Mouse (Mus musculus): ENCODE data around the gene Ccdc106. TPM values are rescaled to one million over a fixed set of nuclear protein-coding genes. Genes with fewer than 3 reads are reported as not detected.
A peak's percentile ranks its signal among the peaks of the same experiment; 100 is the strongest.

Ccdc106 gene
- polyA plus RNA-seq, 1 experiment = 42.4 TPM

- Histone ChIP-seq H3K4me1 (ENCODE audit: control insufficient read depth, insufficient read depth, low read length) (no peaks in the 10 kb centered on the region), H3K4me3 (replicated peaks; ENCODE audit: insufficient read depth, low read depth, low read length) (no peak overlapping the region), H3K27me3 (ENCODE audit: control insufficient read depth, insufficient read depth, low read length) (no peaks in the 10 kb centered on the region), H3K27ac (ENCODE audit: insufficient read depth, low read length) (no peak overlapping the region)
- 93% methylated on average over 26 of the region's 26 CpGs for WGBS
- DNase-seq = no peak
- TF ChIP-seq POLR2A (IDR thresholded peaks at IDR 0.05; ENCODE audit: borderline replicate concordance, insufficient read depth, low read length) = no peak
Measured at GRCm38 (mm10) chr7:5008229-5008628, 12.1 kb upstream of the Ccdc106 start.

GRCm38 (mm10) chr7:5012681-5013513 lies 7.5 kb upstream of the Ccdc106 start:
- no peaks in the 10 kb centered on the region for H3K27me3 ChIP-seq (ENCODE audit: control insufficient read depth, insufficient read depth, low read length)
- WGBS = 87% methylated on average over 27 of the region's 27 CpGs
- no peaks in the 10 kb centered on the region for H3K4me1 ChIP-seq (ENCODE audit: control insufficient read depth, insufficient read depth, low read length)
- no peak for TF ChIP-seq POLR2A (IDR thresholded peaks at IDR 0.05; ENCODE audit: borderline replicate concordance, insufficient read depth, low read length)
- TF ChIP-seq CTCF (IDR thresholded peaks at IDR 0.05; ENCODE audit: borderline replicate concordance, insufficient read depth, low read depth, low read length) = no peak
- no peak overlapping the region for H3K4me3 ChIP-seq (replicated peaks; ENCODE audit: insufficient read depth, low read depth, low read length)
- H3K27ac ChIP-seq (ENCODE audit: insufficient read depth, low read length) = no peak overlapping the region
- DNase-seq = no peak

- WGBS = under 1% methylated on average over 42 of the region's 42 CpGs
- Histone ChIP-seq H3K4me1 (ENCODE audit: control insufficient read depth, insufficient read depth, low read length) (no peaks in the 10 kb centered on the region), H3K27ac (ENCODE audit: insufficient read depth, low read length) (peak within 1 kb of the TSS; percentile 95), H3K27me3 (ENCODE audit: control insufficient read depth, insufficient read depth, low read length) (no peaks in the 10 kb centered on the region), H3K4me3 (replicated peaks; ENCODE audit: insufficient read depth, low read depth, low read length) (peak within 1 kb of the TSS; percentile 93)
- DNase-seq = peak; percentile 96 to 97
- TF ChIP-seq POLR2A (IDR thresholded peaks at IDR 0.05; ENCODE audit: borderline replicate concordance, insufficient read depth, low read length) = no peak
- no peak for TF ChIP-seq CTCF (IDR thresholded peaks at IDR 0.05; ENCODE audit: borderline replicate concordance, insufficient read depth, low read depth, low read length)
Measured at GRCm38 (mm10) chr7:5014251-5015117, 5.9 kb upstream of the Ccdc106 start, which contains the start of the genes Zfp524 and Fiz1. Gene Zfp524, plus strand, starts transcription at chr7:5014415. Gene Fiz1, minus strand, starts transcription at chr7:5014697.

- Histone ChIP-seq H3K27ac (ENCODE audit: insufficient read depth, low read length) (peak within 1 kb of the TSS; percentile 95), H3K27me3 (ENCODE audit: control insufficient read depth, insufficient read depth, low read length) (no peaks in the 10 kb centered on the region), H3K4me3 (replicated peaks; ENCODE audit: insufficient read depth, low read depth, low read length) (peak within 1 kb of the TSS; percentile 93), H3K4me1 (ENCODE audit: control insufficient read depth, insufficient read depth, low read length) (no peaks in the 10 kb centered on the region)
- DNase-seq = peak; percentile 92
- under 1% methylated on average over 73 of the region's 76 CpGs for WGBS
- TF ChIP-seq CTCF (IDR thresholded peaks at IDR 0.05; ENCODE audit: borderline replicate concordance, insufficient read depth, low read depth, low read length) = no peak
- peak; percentile 52; the same call in 1 of the 2 replicates for TF ChIP-seq POLR2A (IDR thresholded peaks at IDR 0.05; ENCODE audit: borderline replicate concordance, insufficient read depth, low read length)
Measured at GRCm38 (mm10) chr7:5015118-5016001, 5.0 kb upstream of the Ccdc106 start, which contains the start of gene Gm44973. Gene Gm44973, plus strand, starts transcription at chr7:5015496.

GRCm38 (mm10) chr7:5016057-5016456 lies 4.3 kb upstream of the Ccdc106 start:
- no peak for TF ChIP-seq POLR2A (IDR thresholded peaks at IDR 0.05; ENCODE audit: borderline replicate concordance, insufficient read depth, low read length)
- Histone ChIP-seq H3K4me1 (ENCODE audit: control insufficient read depth, insufficient read depth, low read length) (no peaks in the 10 kb centered on the region), H3K27ac (ENCODE audit: insufficient read depth, low read length) (peak overlapping the region; percentile 39; the same call in 1 of the 2 replicates), H3K27me3 (ENCODE audit: control insufficient read depth, insufficient read depth, low read length) (no peaks in the 10 kb centered on the region), H3K4me3 (replicated peaks; ENCODE audit: insufficient read depth, low read depth, low read length) (peak overlapping the region; percentile 84)
- 61% methylated on average over 3 of the region's 3 CpGs for WGBS
- no peak for DNase-seq

- 96% methylated on average over 2 of the region's 2 CpGs for WGBS
- TF ChIP-seq POLR2A (IDR thresholded peaks at IDR 0.05; ENCODE audit: borderline replicate concordance, insufficient read depth, low read length) (no peak), CTCF (IDR thresholded peaks at IDR 0.05; ENCODE audit: borderline replicate concordance, insufficient read depth, low read depth, low read length) (no peak)
- H3K27ac ChIP-seq (ENCODE audit: insufficient read depth, low read length) = no peak overlapping the region
- H3K27me3 ChIP-seq (ENCODE audit: control insufficient read depth, insufficient read depth, low read length) = no peaks in the 10 kb centered on the region
- H3K4me1 ChIP-seq (ENCODE audit: control insufficient read depth, insufficient read depth, low read length) = no peaks in the 10 kb centered on the region
- no peak overlapping the region for H3K4me3 ChIP-seq (replicated peaks; ENCODE audit: insufficient read depth, low read depth, low read length)
- no peak for DNase-seq
Measured at GRCm38 (mm10) chr7:5016920-5017319, 3.4 kb upstream of the Ccdc106 start.

GRCm38 (mm10) chr7:5017352-5017751 lies 3.0 kb upstream of the Ccdc106 start:
- no peak for DNase-seq
- H3K27me3 ChIP-seq (ENCODE audit: control insufficient read depth, insufficient read depth, low read length) = no peaks in the 10 kb centered on the region
- H3K27ac ChIP-seq (ENCODE audit: insufficient read depth, low read length) = no peak overlapping the region
- H3K4me1 ChIP-seq (ENCODE audit: control insufficient read depth, insufficient read depth, low read length) = no peaks in the 10 kb centered on the region
- no peak overlapping the region for H3K4me3 ChIP-seq (replicated peaks; ENCODE audit: insufficient read depth, low read depth, low read length)
- TF ChIP-seq POLR2A (IDR thresholded peaks at IDR 0.05; ENCODE audit: borderline replicate concordance, insufficient read depth, low read length) = no peak
- TF ChIP-seq CTCF (IDR thresholded peaks at IDR 0.05; ENCODE audit: borderline replicate concordance, insufficient read depth, low read depth, low read length) = peak; percentile 14; the same call in 1 of the 2 replicates
- WGBS = 87% methylated on average over 16 of the region's 16 CpGs

All from cerebellum, adult 2 months (tissue).